Mouse (Mus musculus) kidney, embryonic 15.5 days (tissue): ENCODE data around the gene Hdac2. TPM values are rescaled to one million over a fixed set of nuclear protein-coding genes. Genes with fewer than 3 reads are reported as not detected.

ENCODE experiments used
- ATAC-seq: fragments of 200-750 bp; cut with Nextera tagmentation; replicated peaks from 2 replicates; pipeline ENCODE4 v1.8.0; 2017; ENCODE audit warnings: moderate TSS enrichment; ENCODE audit not compliant: low FRiP score
- H3K27ac ChIP-seq: fragments of 300-500 bp; sonication (generic); 2 replicates; pipeline ENCODE4 v1.5.1; 2015; ENCODE audit warnings: mild to moderate bottlenecking, inconsistent platforms
- H3K27me3 ChIP-seq: fragments of 300-500 bp; sonication (generic); 2 replicates; pipeline ENCODE4 v1.6.1; 2015; ENCODE audit warnings: inconsistent platforms
- H3K36me3 ChIP-seq: fragments of 300-500 bp; sonication (generic); 2 replicates; pipeline ENCODE4 v1.6.1; 2015; ENCODE audit warnings: inconsistent platforms
- H3K4me1 ChIP-seq: fragments of 300-500 bp; sonication (generic); 2 replicates; pipeline ENCODE4 v1.6.1; 2015; ENCODE audit warnings: inconsistent platforms
- H3K4me2 ChIP-seq: fragments of 300-500 bp; sonication (generic); 2 replicates; pipeline ENCODE4 v1.6.1; 2015; ENCODE audit warnings: moderate library complexity, mild to moderate bottlenecking, inconsistent platforms
- H3K4me3 ChIP-seq: fragments of 300-500 bp; sonication (generic); replicated peaks from 2 replicates; pipeline ENCODE4 v1.5.1; 2015; ENCODE audit warnings: mild to moderate bottlenecking, inconsistent platforms
- H3K9ac ChIP-seq: fragments of 300-500 bp; sonication (generic); 2 replicates; pipeline ENCODE4 v1.6.1; 2015; ENCODE audit warnings: mild to moderate bottlenecking, inconsistent platforms
- H3K9me3 ChIP-seq: fragments of 300-500 bp; sonication (generic); replicated peaks from 2 replicates; pipeline ENCODE4 v1.6.1; 2016; ENCODE audit warnings: inconsistent platforms
- WGBS: fragments of 180-500 bp; shearing (Covaris S2); methylation state at CpG from one replicate; pipeline ENCODE4 v1.1.7; 2015; ENCODE audit warnings: mixed read lengths; 5-methylcytosine and 5-hydroxymethylcytosine counted together
- polyA plus RNA-seq: library from polyadenylated mRNA; unstranded; fragments of >200 nt; fragmentation: Nextera tagmentation; extraction: Ambion mirVana; gene quantifications from 2 replicates; pipeline ENCODE4 v1.2.1, GENCODE M21; 2015

The Hdac2 gene
- polyA plus RNA-seq, 1 experiment from 2014 or later = 221 TPM

DNA sequence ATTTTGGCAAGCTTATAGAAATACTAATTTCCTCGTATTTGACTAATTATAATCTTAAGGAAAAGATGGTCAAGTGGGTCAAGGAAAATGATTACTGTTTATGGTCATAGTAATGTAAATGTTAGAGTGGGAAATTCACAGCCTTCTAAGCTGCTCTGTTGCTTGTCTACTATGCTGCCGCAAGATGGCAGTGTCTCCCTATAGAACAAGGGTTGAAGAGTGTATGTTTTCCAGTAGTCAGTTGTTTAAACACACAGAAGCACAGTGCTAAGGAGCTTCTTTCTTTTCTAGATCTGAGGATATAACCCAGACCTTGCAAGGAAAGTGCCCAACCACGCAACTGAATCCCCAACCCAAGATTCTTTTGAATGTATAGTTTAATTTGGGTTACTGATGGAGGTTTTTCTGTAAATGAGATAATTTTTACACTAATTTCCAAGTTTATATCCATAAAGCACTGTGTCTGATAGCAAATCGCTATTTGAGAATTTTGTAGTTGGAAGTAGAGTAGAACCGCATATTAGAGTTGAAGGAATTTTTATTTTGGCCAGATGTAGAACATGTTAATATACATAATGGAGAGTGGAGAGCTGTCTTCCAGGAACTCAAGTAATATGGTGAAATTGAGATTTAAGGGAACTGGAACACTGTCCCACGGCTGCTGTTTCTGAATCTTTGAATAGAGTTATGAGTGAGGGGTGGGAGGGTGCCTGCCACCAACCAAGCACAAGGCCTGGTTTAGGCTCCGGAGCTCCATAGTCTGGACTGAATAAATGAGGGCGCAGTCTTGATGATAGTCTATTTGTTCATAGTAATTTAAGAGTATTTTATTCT, 40.1 kb downstream of the Hdac2 start:
- no peaks in the 10 kb centered on the region for H3K27me3 ChIP-seq
- H3K9me3 ChIP-seq = no peaks in the 10 kb centered on the region
- no peaks in the 10 kb centered on the region for H3K36me3 ChIP-seq
- no peak overlapping the region for H3K9ac ChIP-seq
- no peak overlapping the region for H3K27ac ChIP-seq
- WGBS = 52% methylated on average over 8 of the region's 8 CpGs
- no peak overlapping the region for H3K4me3 ChIP-seq
- ATAC-seq = peak; percentile 79
- H3K4me1 ChIP-seq = no peaks in the 10 kb centered on the region
- no peak overlapping the region for H3K4me2 ChIP-seq

DNA sequence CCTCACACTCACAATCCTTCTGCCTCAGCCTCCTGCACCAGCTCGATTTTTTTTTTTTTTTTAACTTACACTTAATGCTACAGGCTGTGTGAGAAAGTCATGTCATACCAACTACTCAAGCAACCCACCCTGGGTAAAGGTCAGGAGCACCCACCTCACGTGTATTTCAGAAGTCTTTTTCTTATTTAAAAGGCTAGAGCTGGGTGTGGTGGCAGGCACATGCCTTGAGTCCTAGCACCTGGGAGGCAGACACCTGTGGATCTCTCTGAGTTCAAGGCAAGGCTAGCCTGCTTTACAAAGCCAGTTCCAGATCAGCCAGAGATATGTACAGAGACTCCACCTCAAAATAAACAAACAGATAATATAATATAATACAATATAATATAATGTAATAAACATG, 41.4 kb downstream of the Hdac2 start:
- no peak overlapping the region for H3K27ac ChIP-seq
- no peaks in the 10 kb centered on the region for H3K4me1 ChIP-seq
- no peaks in the 10 kb centered on the region for H3K27me3 ChIP-seq
- H3K9me3 ChIP-seq = no peaks in the 10 kb centered on the region
- no peak overlapping the region for H3K4me3 ChIP-seq
- WGBS = 62% methylated on average over 2 of the region's 2 CpGs
- no peak for ATAC-seq
- H3K36me3 ChIP-seq = no peaks in the 10 kb centered on the region
- H3K4me2 ChIP-seq = no peak overlapping the region
- no peak overlapping the region for H3K9ac ChIP-seq

DNA sequence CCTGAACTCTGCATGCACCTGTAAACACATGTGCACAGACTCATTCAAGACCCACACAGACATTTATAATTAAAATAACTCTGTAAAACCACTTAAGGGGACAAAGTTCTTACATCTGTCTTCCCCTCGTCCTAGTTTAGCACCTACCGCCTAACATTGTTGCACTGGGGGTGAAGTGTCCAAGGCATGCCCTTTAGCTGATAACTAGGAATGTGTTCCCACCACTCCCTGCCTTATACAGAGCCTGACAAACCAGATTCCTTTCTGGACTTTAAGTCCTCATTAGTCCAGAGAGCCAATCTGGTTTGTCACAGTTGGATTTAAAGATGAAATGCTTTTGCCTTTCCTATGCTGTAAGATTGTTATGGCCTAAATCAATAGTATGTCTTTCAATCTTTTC, 41.9 kb downstream of the Hdac2 start:
- H3K36me3 ChIP-seq = no peaks in the 10 kb centered on the region
- 81% methylated on average over 2 of the region's 2 CpGs for WGBS

DNA sequence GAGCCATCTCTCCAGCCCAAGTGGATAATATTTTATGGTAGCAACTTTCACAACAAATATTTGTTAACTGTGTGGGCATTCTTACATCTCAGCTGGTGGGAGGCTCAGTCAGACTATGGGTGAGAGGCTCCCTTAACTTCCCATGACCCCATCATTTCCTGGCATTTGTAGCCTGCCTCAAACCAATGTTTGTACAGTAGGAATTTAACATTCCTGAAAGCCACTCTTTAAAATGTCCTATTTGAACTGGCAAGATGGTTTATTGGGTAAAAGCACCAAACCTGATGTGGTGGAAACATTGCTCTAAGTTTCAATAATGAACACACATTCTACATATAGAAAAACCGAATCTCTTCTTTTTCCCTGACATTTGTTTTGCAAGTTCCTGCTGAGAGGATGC, 50.0 kb downstream of the Hdac2 start:
- Histone ChIP-seq H3K9me3 (no peaks in the 10 kb centered on the region), H3K9ac (no peak overlapping the region), H3K36me3 (no peaks in the 10 kb centered on the region), H3K27ac (no peak overlapping the region), H3K4me2 (no peak overlapping the region), H3K27me3 (no peaks in the 10 kb centered on the region), H3K4me1 (no peaks in the 10 kb centered on the region), H3K4me3 (no peak overlapping the region)
- 55% methylated on average over 1 of the region's 1 CpGs for WGBS
- no peak for ATAC-seq

More for the DNA sequence above, 41.9 kb downstream of the Hdac2 start:
- no peak overlapping the region for H3K27ac ChIP-seq
- no peak for ATAC-seq
- H3K4me1 ChIP-seq = no peaks in the 10 kb centered on the region
- H3K4me2 ChIP-seq = no peak overlapping the region
- H3K4me3 ChIP-seq = no peak overlapping the region
- no peaks in the 10 kb centered on the region for H3K27me3 ChIP-seq
- H3K9ac ChIP-seq = no peak overlapping the region
- H3K9me3 ChIP-seq = no peaks in the 10 kb centered on the region

DNA sequence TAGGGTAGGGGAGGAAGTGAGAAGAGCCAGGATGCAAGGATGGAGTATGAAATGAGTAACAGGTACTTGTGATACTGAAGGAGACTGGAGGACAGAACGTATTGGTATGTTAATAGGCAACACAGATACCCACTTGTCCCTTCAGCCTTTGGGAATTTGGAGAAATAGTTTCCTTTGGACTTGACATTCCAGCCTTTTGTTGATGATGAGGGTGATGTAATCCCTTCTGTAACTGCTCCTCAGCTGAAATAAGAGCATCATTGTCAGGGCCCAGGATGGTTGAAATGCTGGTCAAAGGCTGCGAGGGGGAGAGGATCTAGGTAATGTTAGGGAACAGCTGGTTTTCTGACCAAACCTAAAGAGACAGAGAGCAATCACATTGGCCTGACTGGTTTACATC, 54.3 kb downstream of the Hdac2 start:
- ATAC-seq = no peak
- 92% methylated on average over 2 of the region's 2 CpGs for WGBS

DNA sequence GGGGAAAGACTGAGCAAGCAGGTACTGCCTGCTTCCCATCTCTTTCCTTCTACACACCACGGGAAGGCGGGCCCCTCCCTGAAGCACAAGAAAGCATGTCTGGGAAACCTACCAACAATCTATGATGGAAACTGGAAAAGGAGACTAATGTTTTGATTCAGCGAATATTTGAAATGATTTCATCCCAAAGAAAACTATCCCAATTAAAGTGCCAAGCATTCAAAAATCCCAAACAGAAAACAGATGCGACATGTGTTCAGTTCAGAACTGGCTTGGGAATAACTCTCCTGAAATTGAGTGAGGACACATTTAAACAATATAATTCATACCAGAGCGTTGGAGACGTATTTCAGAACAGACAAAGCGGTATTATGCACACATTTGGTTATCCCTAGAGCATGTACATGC, 60.8 kb downstream of the Hdac2 start:
- no peak for ATAC-seq
- H3K9ac ChIP-seq = no peak overlapping the region
- H3K4me1 ChIP-seq = no peaks in the 10 kb centered on the region
- WGBS = 78% methylated on average over 7 of the region's 7 CpGs
- no peaks in the 10 kb centered on the region for H3K9me3 ChIP-seq
- no peaks in the 10 kb centered on the region for H3K27me3 ChIP-seq
- H3K36me3 ChIP-seq = no peaks in the 10 kb centered on the region
- H3K4me3 ChIP-seq = no peak overlapping the region
- H3K4me2 ChIP-seq = no peak overlapping the region
- no peak overlapping the region for H3K27ac ChIP-seq

More for the DNA sequence above, 54.3 kb downstream of the Hdac2 start:
- no peak overlapping the region for H3K27ac ChIP-seq
- H3K27me3 ChIP-seq = no peaks in the 10 kb centered on the region
- no peak overlapping the region for H3K9ac ChIP-seq
- H3K9me3 ChIP-seq = no peaks in the 10 kb centered on the region
- no peak overlapping the region for H3K4me2 ChIP-seq
- H3K36me3 ChIP-seq = no peaks in the 10 kb centered on the region
- H3K4me3 ChIP-seq = no peak overlapping the region
- no peaks in the 10 kb centered on the region for H3K4me1 ChIP-seq

DNA sequence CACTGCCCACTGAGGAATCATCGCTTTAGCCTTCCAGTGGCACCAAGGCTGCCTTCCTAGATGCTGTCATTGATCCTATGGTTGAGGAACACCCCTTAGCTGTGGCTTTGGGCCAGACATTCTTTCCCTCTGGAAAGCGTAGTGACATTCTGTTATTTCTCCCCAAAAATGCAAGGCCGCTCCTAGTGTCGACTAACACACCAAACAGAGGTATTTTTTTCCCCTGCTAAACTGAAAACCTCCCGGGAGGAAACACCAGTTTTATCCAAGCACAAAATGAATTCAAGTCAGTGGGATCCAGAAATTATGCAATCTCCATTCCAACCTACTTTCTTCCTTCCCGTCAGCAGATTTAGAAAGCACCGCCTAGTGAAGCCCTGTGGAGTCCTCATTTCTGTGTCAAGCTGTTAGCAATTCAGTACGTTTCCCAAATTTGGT, 73.3 kb downstream of the Hdac2 start:
- no peaks in the 10 kb centered on the region for H3K4me1 ChIP-seq
- no peak overlapping the region for H3K4me2 ChIP-seq
- no peak overlapping the region for H3K27ac ChIP-seq
- no peaks in the 10 kb centered on the region for H3K27me3 ChIP-seq
- H3K4me3 ChIP-seq = no peak overlapping the region
- no peak overlapping the region for H3K9ac ChIP-seq
- H3K9me3 ChIP-seq = no peaks in the 10 kb centered on the region
- ATAC-seq = no peak
- 81% methylated on average over 8 of the region's 8 CpGs for WGBS
- no peaks in the 10 kb centered on the region for H3K36me3 ChIP-seq

Other genes starting within 250 kb of the Hdac2 start
- gene Marcks, start 164.4 kb downstream of the Hdac2 start, polyA plus RNA-seq = 102 and 104 TPM in 2 replicates